Mouse (Mus musculus) erythroblast, adult 5-6 weeks (primary cell): Measurements from ENCODE around the gene Dtx3l. TPM values are rescaled to one million over a fixed set of nuclear protein-coding genes. Genes with fewer than 3 reads are reported as not detected.
A peak's percentile ranks its signal among the peaks of the same experiment; 100 is the strongest.
"Not testable (repeated sequence)": the region's sequence is repeated elsewhere in the genome, so short reads cannot be mapped to it uniquely, and the experiment has no call there.

Experiments used
- ATAC-seq: replicated peaks from 2 replicates; pipeline ENCODE4 v1.8.0; 2016; ENCODE audit warnings: moderate number of reproducible peaks, mild to moderate bottlenecking, moderate TSS enrichment, inconsistent platforms; ENCODE audit not compliant: poor library complexity, low FRiP score, severe bottlenecking
- total RNA-seq, 2 experiments: library from RNA; stranded (forward) in 1 of 2; stranded (reverse) in 1 of 2; fragments of 150-400 nt in 1 of 2; fragments of 200-764, 138-1000 nt in 1 of 2; gene quantifications; 2 replicates each; pipeline versions ENCODE4 v1.2.3 to v1.2.4; 2015 to 2017; ENCODE audit warnings: low replicate concordance in 2 of 2

The Dtx3l gene
- total RNA-seq (2015; ENCODE audit: low replicate concordance) (13.3 and 15.0 TPM in 2 replicates), total RNA-seq (2017; ENCODE audit: low replicate concordance) (25.2 and 25.4 TPM in 2 replicates)

GRCm38 (mm10) chr16:35938211-35939151, at the start of gene Dtx3l, which contains the start of gene Parp9:
Gene Dtx3l, minus strand, starts transcription at chr16:35939151.
Gene Parp9, plus strand, starts transcription at chr16:35938470.
- peak; percentile 77 for ATAC-seq

- ATAC-seq, result no peak
These were observed 49.0 kb upstream of the Dtx3l start for GRCm38 (mm10) chr16:35987930-35988329.

GRCm38 (mm10) chr16:35984471-35984870, 45.5 kb upstream of the Dtx3l start:
- no peak for ATAC-seq

- ATAC-seq, result peak; percentile 41
These were observed 44.7 kb upstream of the Dtx3l start for GRCm38 (mm10) chr16:35983517-35984101.

GRCm38 (mm10) chr16:35982902-35983516, 44.1 kb upstream of the Dtx3l start:
- ATAC-seq, result peak; percentile 77

GRCm38 (mm10) chr16:35982506-35982901, 43.6 kb upstream of the Dtx3l start:
- no peak for ATAC-seq

- ATAC-seq, result peak; percentile 83
These were observed 42.4 kb upstream of the Dtx3l start for GRCm38 (mm10) chr16:35981363-35981821.

GRCm38 (mm10) chr16:35978450-35978849, 39.5 kb upstream of the Dtx3l start, which contains the start of gene Kpna1:
Gene Kpna1, plus strand, starts transcription at chr16:35978750.
- not testable (repeated sequence) for ATAC-seq

- no peak for ATAC-seq
These were observed 35.1 kb upstream of the Dtx3l start for GRCm38 (mm10) chr16:35974021-35974420.

GRCm38 (mm10) chr16:35968149-35968548, 29.2 kb upstream of the Dtx3l start:
- ATAC-seq, result no peak

- no peak for ATAC-seq
These were observed 28.4 kb upstream of the Dtx3l start for GRCm38 (mm10) chr16:35967319-35967718.

GRCm38 (mm10) chr16:35966411-35967115, 27.6 kb upstream of the Dtx3l start:
- no peak for ATAC-seq

- ATAC-seq, result not testable (repeated sequence)
These were observed 27.0 kb upstream of the Dtx3l start for GRCm38 (mm10) chr16:35965991-35966390.

- ATAC-seq, result no peak
These were observed 13.7 kb upstream of the Dtx3l start for GRCm38 (mm10) chr16:35952628-35953130.

GRCm38 (mm10) chr16:35951216-35951615, 12.3 kb upstream of the Dtx3l start:
- ATAC-seq, result no peak

GRCm38 (mm10) chr16:35949264-35949663, 10.3 kb upstream of the Dtx3l start:
- ATAC-seq, result no peak

GRCm38 (mm10) chr16:35941382-35941781, 2.4 kb upstream of the Dtx3l start:
- ATAC-seq, result no peak

GRCm38 (mm10) chr16:35939690-35940089, 739 bp upstream of the Dtx3l start:
- ATAC-seq, result peak; percentile 82

GRCm38 (mm10) chr16:35939261-35939660, 310 bp upstream of the Dtx3l start:
- ATAC-seq, result peak; percentile 50
